Mouse (Mus musculus): ENCODE measurements at regions not wholly inside any gene's neighbourhood (a gene's known extent, or its start where the extent isn't known, plus 50 kb on each side); places are given as distances from the start of the nearest gene placed in this dataset.

GRCm38 (mm10) chr13:71001278-71001677, 159.7 kb upstream of the Adamts16 start:
- peak; percentile 42 for DNase-seq (ENCODE audit: low spot score)

- no peak for DNase-seq (ENCODE audit: low spot score)
These were observed 158.9 kb upstream of the Adamts16 start for GRCm38 (mm10) chr13:71000422-71001008.

- no peak for DNase-seq (ENCODE audit: low spot score)
These were observed 151.9 kb upstream of the Adamts16 start for GRCm38 (mm10) chr13:70993522-70993921.

- DNase-seq (ENCODE audit: low spot score), result no peak
These were observed 148.5 kb upstream of the Adamts16 start for GRCm38 (mm10) chr13:70989999-70990645.

- DNase-seq (ENCODE audit: low spot score), result no peak
These were observed 137.7 kb upstream of the Adamts16 start for GRCm38 (mm10) chr13:70979344-70979743.

- no peak for DNase-seq (ENCODE audit: low spot score)
These were observed 137.1 kb upstream of the Adamts16 start for GRCm38 (mm10) chr13:70978547-70979307.

- DNase-seq (ENCODE audit: low spot score), result no peak
These were observed 128.0 kb upstream of the Adamts16 start for GRCm38 (mm10) chr13:70969596-70969995.

- no peak for DNase-seq (ENCODE audit: low spot score)
These were observed 126.2 kb upstream of the Adamts16 start for GRCm38 (mm10) chr13:70967781-70968180.

GRCm38 (mm10) chr13:70963384-70963783, 121.8 kb upstream of the Adamts16 start:
- DNase-seq (ENCODE audit: low spot score), result no peak

- DNase-seq (ENCODE audit: low spot score), result no peak
These were observed 92.9 kb upstream of the Adamts16 start for GRCm38 (mm10) chr13:70934309-70935037.

- DNase-seq (ENCODE audit: low spot score), result no peak
These were observed 72.2 kb upstream of the Adamts16 start for GRCm38 (mm10) chr13:70913834-70914233.

GRCm38 (mm10) chr13:70910934-70911333, 69.3 kb upstream of the Adamts16 start:
- DNase-seq (ENCODE audit: low spot score), result no peak

- no peak for DNase-seq (ENCODE audit: low spot score)
These were observed 63.2 kb upstream of the Adamts16 start for GRCm38 (mm10) chr13:70904834-70905233.

- DNase-seq (ENCODE audit: low spot score), result no peak
These were observed 62.2 kb upstream of the Adamts16 start for GRCm38 (mm10) chr13:70903831-70904230.

GRCm38 (mm10) chr13:70903150-70903549, 61.5 kb upstream of the Adamts16 start:
- DNase-seq (ENCODE audit: low spot score), result no peak

GRCm38 (mm10) chr13:70902727-70903126, 61.1 kb upstream of the Adamts16 start:
- DNase-seq (ENCODE audit: low spot score), result no peak

- DNase-seq (ENCODE audit: low spot score), result no peak
These were observed 50.0 kb upstream of the Adamts16 start for GRCm38 (mm10) chr13:70891634-70892033.
